Mouse (Mus musculus) liver, embryonic 13.5 days (tissue): ENCODE measurements around the gene Olfr1014. TPM values are rescaled to one million over a fixed set of nuclear protein-coding genes. Genes with fewer than 3 reads are reported as not detected.

ENCODE experiments used
- polyA plus RNA-seq: library from polyadenylated mRNA; unstranded; fragments of >200 nt; fragmentation: Nextera tagmentation; extraction: Ambion mirVana; gene quantifications from 2 replicates; pipeline ENCODE4 v1.2.1, GENCODE M21; 2015

The Olfr1014 gene
- polyA plus RNA-seq, 1 experiment from 2014 or later: not detected

Other genes starting within 250 kb of the Olfr1014 start
- not detected in 2 replicates for gene Olfr996, start 193.5 kb upstream of the Olfr1014 start, polyA plus RNA-seq
- gene Olfr998, start 183.8 kb upstream of the Olfr1014 start, polyA plus RNA-seq: not detected in 2 replicates
- gene Olfr1000, start 160.8 kb upstream of the Olfr1014 start, polyA plus RNA-seq: not detected in 2 replicates
- gene Olfr1002, start 122.0 kb upstream of the Olfr1014 start, polyA plus RNA-seq: not detected in 2 replicates
- gene Olfr154, start 108.3 kb upstream of the Olfr1014 start, polyA plus RNA-seq: not detected in 2 replicates
- gene Olfr1006, start 93.9 kb upstream of the Olfr1014 start, polyA plus RNA-seq: not detected in 2 replicates
- gene Olfr1008, start 83.3 kb upstream of the Olfr1014 start, polyA plus RNA-seq: not detected in 2 replicates
- not detected in 2 replicates for gene Olfr1009, start 57.3 kb upstream of the Olfr1014 start, polyA plus RNA-seq
- gene Olfr1012, start 9.9 kb upstream of the Olfr1014 start, polyA plus RNA-seq: not detected in 2 replicates
- gene Olfr1013, start 5.6 kb upstream of the Olfr1014 start, polyA plus RNA-seq: not detected in 2 replicates
- not detected in 2 replicates for gene Olfr1015, start 9.3 kb downstream of the Olfr1014 start, polyA plus RNA-seq
- not detected in 2 replicates for gene Olfr1016, start 29.8 kb downstream of the Olfr1014 start, polyA plus RNA-seq
- gene Olfr1018, start 45.8 kb downstream of the Olfr1014 start, polyA plus RNA-seq: not detected in 2 replicates
- not detected in 2 replicates for gene Olfr1019, start 72.8 kb downstream of the Olfr1014 start, polyA plus RNA-seq
- not detected in 2 replicates for gene Olfr1020, start 74.3 kb downstream of the Olfr1014 start, polyA plus RNA-seq
- gene Olfr1022, start 95.9 kb downstream of the Olfr1014 start, polyA plus RNA-seq: not detected in 2 replicates
- not detected in 2 replicates for gene Olfr1023, start 112.9 kb downstream of the Olfr1014 start, polyA plus RNA-seq
- gene Olfr1024, start 132.3 kb downstream of the Olfr1014 start, polyA plus RNA-seq: not detected in 2 replicates
- gene Olfr1025-ps1, start 142.5 kb downstream of the Olfr1014 start, polyA plus RNA-seq: not detected in 2 replicates
- not detected in 2 replicates for gene Olfr1026, start 148.8 kb downstream of the Olfr1014 start, polyA plus RNA-seq
- gene Olfr1028, start 177.7 kb downstream of the Olfr1014 start, polyA plus RNA-seq: not detected in 2 replicates
- gene Olfr1029, start 201.2 kb downstream of the Olfr1014 start, polyA plus RNA-seq: not detected in 2 replicates
- not detected in 2 replicates for gene Olfr1030, start 206.6 kb downstream of the Olfr1014 start, polyA plus RNA-seq
- gene Olfr1031, start 217.6 kb downstream of the Olfr1014 start, polyA plus RNA-seq: not detected in 2 replicates
- not detected in 2 replicates for gene Olfr1032, start 232.8 kb downstream of the Olfr1014 start, polyA plus RNA-seq
- gene Olfr1033, start 247.9 kb downstream of the Olfr1014 start, polyA plus RNA-seq: 0.16 and 0.41 TPM in 2 replicates